Mouse (Mus musculus) embryonic facial prominence, embryonic 10.5 days (tissue): ENCODE data around the gene Josd2. TPM values are rescaled to one million over a fixed set of nuclear protein-coding genes. Genes with fewer than 3 reads are reported as not detected.

ENCODE experiments used
- DNase-seq: peaks from one replicate; pipeline ENCODE4 v3.0.0-alpha.2; 2017; ENCODE audit warnings: low spot score
- H3K27ac ChIP-seq: fragments of 300-500 bp; sonication (generic); replicated peaks from 2 replicates; pipeline ENCODE4 v1.5.1; 2016; ENCODE audit warnings: mild to moderate bottlenecking
- H3K27me3 ChIP-seq: fragments of 300-500 bp; sonication (generic); replicated peaks from 2 replicates; pipeline ENCODE4 v1.6.1; 2016; ENCODE audit warnings: low read depth, mild to moderate bottlenecking; ENCODE audit not compliant: poor library complexity, severe bottlenecking
- H3K36me3 ChIP-seq: fragments of 300-500 bp; sonication (generic); replicated peaks from 2 replicates; pipeline ENCODE4 v1.6.1; 2016; ENCODE audit warnings: mild to moderate bottlenecking, moderate library complexity
- H3K4me1 ChIP-seq: fragments of 300-500 bp; sonication (generic); 2 replicates; pipeline ENCODE4 v1.6.1; 2016
- H3K4me3 ChIP-seq: fragments of 300-500 bp; sonication (generic); 2 replicates; pipeline ENCODE4 v1.5.1; 2016; ENCODE audit warnings: mild to moderate bottlenecking, moderate library complexity
- H3K9me3 ChIP-seq: fragments of 300-500 bp; sonication (generic); 2 replicates; pipeline ENCODE4 v1.6.1; 2016; ENCODE audit warnings: mild to moderate bottlenecking
- WGBS: fragments of 180-500 bp; shearing (Covaris S2); methylation state at CpG from one replicate; pipeline ENCODE4 v1.1.7; 2016; 5-methylcytosine and 5-hydroxymethylcytosine counted together
- polyA plus RNA-seq: library from polyadenylated mRNA; unstranded; fragments of >200 nt; fragmentation: Nextera tagmentation; extraction: Ambion mirVana; gene quantifications from 2 replicates; pipeline ENCODE4 v1.2.1, GENCODE M21; 2016

Gene Josd2
- polyA plus RNA-seq, 1 experiment from 2014 or later: 80.3 TPM

DNA sequence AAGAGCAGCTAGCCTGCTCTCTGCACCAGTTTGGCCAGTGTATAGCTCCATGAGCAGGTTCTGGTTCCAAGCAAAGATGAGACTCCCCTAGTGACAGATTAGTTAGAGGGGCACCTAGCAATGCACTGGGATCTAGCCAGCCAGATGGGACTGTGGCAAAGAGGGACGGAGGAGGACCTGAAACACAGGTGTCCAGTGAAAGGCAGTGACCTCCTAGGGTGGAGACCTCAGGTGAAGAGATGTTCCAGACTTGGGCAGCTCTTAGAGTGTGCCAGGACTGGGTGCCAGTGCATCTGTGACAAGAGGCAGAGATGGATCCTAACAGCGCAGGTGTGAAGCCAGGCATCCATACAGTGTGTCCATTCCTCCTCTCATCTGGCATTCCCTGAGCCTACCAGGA is 28.1 kb upstream of the Josd2 start:
- H3K27me3 ChIP-seq: peaks cover 85% of the 10 kb centered on the region
- no peaks in the 10 kb centered on the region for H3K36me3 ChIP-seq
- H3K4me3 ChIP-seq: no peak overlapping the region
- no peak for DNase-seq
- H3K9me3 ChIP-seq: no peaks in the 10 kb centered on the region
- H3K27ac ChIP-seq: no peak overlapping the region
- 71% methylated on average over 2 of the region's 2 CpGs for WGBS
- peaks cover 30% of the 10 kb centered on the region for H3K4me1 ChIP-seq

DNA sequence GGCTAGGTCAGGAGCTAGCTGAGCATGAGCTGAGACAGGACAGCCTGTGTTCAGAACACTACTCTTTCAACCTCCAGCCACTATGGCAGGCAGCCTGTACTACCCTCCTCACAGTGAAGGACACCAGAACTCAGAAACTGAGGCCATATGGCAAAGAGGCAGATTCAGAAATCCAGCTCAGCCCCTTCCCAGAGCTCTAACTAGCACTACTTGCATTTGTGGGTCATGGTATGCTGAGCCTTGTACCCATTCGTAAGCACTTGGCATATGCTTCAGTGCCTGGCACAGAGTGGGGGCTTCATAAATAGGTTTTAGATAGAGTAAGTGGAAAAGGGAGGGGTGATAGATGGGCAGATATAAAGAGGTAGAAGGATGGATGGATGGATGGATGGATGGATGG is 27.3 kb upstream of the Josd2 start:
- peaks cover 88% of the 10 kb centered on the region for H3K27me3 ChIP-seq
- no peak overlapping the region for H3K4me3 ChIP-seq
- no peak overlapping the region for H3K27ac ChIP-seq
- H3K4me1 ChIP-seq: peaks cover 38% of the 10 kb centered on the region
- WGBS: 94% methylated on average over 1 of the region's 1 CpGs
- H3K36me3 ChIP-seq: peaks cover 8% of the 10 kb centered on the region; the same call in 1 of the 2 replicates
- H3K9me3 ChIP-seq: no peaks in the 10 kb centered on the region
- no peak for DNase-seq

DNA sequence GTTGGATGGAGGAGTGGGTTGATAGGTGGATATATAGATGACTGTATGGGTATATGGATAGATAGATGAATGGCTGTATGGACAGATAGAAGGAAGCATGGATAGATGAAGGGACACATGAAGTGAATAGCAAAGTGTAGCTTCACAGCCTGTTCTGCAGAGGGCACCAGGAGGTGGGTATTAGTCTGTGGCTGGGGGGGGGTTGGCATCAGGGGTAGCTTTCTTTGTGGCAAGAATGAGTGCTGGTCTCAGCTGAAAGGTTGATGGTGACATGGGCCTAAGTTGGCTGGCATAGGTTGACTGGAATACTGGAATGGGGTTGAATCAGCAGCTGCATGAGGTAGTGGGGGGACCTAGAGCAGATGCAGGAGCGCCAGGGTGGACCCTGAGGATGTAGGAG is 26.6 kb upstream of the Josd2 start:
- H3K36me3 ChIP-seq: peaks cover 15% of the 10 kb centered on the region; the same call in 1 of the 2 replicates
- H3K4me3 ChIP-seq: peak overlapping the region; percentile 58
- peaks cover 40% of the 10 kb centered on the region for H3K4me1 ChIP-seq
- H3K9me3 ChIP-seq: no peaks in the 10 kb centered on the region
- no peak for DNase-seq
- peaks cover 89% of the 10 kb centered on the region for H3K27me3 ChIP-seq
- 21% methylated on average over 1 of the region's 1 CpGs for WGBS
- H3K27ac ChIP-seq: peak overlapping the region; percentile 88; the same call in 1 of the 2 replicates

DNA sequence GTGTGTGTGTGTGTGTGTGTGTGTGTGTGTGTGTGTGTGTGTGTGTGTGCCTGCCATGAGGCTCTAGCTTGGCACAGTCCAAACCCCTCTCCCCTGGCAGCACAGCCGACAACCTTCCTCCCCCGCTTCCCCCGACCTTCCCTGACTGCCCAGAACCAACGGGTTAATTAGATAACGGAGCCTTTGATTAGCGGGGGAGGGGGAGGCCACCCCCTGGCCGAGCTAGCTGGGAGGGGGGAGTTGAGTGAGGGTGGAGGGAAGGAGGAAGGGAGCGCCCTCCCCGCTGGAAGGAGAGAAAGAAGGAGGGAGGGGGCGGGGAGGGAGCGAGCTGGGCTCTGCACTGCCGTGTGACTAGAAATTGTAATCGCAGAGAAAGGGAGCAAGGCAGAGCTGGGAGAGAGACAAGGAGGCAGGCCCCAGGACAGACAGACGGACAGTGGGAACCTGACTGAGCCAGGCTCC is 26.1 kb upstream of the Josd2 start:
- WGBS: 1% methylated on average over 14 of the region's 14 CpGs
- peak; percentile 57 for DNase-seq
- H3K27ac ChIP-seq: peak overlapping the region; percentile 88
- peak overlapping the region; percentile 58 for H3K4me3 ChIP-seq
- H3K9me3 ChIP-seq: no peaks in the 10 kb centered on the region
- peaks cover 17% of the 10 kb centered on the region; the same call in 1 of the 2 replicates for H3K36me3 ChIP-seq
- peaks cover 40% of the 10 kb centered on the region for H3K4me1 ChIP-seq
- H3K27me3 ChIP-seq: peaks cover 93% of the 10 kb centered on the region

DNA sequence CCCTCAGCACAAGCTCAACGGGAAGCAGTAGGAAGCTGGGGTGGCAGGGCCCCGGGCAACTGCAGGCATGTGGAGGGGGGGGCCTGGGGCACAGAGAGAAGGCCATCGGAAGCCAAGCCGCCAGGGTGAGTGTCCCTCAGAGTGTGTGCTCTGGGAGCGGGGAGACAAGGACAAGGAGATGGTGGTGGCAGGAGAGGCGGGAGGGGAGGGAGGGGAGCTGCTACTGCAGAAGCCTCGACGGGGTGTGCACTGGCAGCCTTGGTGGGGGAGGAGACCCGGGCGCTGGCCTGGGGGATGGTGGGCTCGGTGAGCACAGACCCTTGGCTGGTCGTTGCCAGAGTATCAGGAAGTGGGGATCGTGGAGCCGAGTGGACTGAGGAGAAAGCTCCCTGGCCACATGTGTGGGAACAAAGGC is 25.4 kb upstream of the Josd2 start:
- H3K4me1 ChIP-seq: peaks cover 40% of the 10 kb centered on the region
- H3K27me3 ChIP-seq: peaks cover 95% of the 10 kb centered on the region
- peak overlapping the region; percentile 58 for H3K4me3 ChIP-seq
- peak; percentile 65 for DNase-seq
- H3K27ac ChIP-seq: peak overlapping the region; percentile 88
- H3K36me3 ChIP-seq: peaks cover 17% of the 10 kb centered on the region; the same call in 1 of the 2 replicates
- H3K9me3 ChIP-seq: no peaks in the 10 kb centered on the region
- WGBS: 2% methylated on average over 14 of the region's 14 CpGs

DNA sequence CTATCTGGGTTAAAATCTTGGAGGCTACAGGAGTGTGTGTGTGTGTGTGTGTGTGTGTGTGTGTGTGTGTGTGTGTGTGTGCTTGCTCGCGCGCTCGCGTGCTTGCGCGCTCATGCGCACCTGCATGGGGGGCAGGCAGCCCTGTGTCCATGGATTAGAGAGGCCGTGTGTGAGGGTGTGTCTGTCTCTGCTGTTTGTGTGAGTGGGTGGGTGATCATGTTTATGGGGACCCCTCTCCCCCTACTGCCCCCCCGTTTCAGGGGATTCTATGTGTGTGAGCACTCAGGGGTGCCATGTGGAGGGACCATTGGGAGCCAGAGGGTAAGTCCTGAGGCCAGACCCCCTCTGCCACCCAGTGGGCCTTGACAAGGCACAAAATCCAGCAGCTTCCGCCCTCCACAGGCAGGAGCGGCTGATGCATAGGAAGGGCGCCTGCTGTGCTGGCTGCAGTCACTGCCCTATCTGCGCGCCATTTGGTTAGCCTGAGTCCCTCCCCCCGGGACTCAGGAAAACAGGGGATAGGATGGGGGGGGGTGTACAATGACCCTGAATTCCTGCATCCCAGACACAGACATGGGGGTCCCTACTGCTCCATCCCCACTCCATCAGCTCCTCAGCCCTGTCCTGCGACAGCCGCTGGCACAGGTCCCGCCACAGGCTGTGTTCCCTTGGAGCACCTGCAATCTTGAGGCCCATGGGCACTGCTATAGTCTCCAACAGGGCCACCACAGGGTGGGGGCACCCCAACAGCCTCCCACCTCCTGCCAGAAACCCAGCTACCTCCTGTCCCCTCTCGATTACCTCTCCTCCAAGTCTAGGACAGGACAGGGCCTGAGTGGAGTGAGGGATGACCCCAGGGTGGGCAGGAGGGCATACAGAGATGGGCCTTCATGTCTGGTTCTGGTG is 24.3 kb upstream of the Josd2 start:
- peaks cover 91% of the 10 kb centered on the region for H3K27me3 ChIP-seq
- peaks cover 40% of the 10 kb centered on the region for H3K4me1 ChIP-seq
- 7% methylated on average over 20 of the region's 20 CpGs for WGBS
- H3K27ac ChIP-seq: peak overlapping the region; percentile 88
- H3K4me3 ChIP-seq: peak overlapping the region; percentile 58
- H3K36me3 ChIP-seq: peaks cover 17% of the 10 kb centered on the region; the same call in 1 of the 2 replicates
- peak; percentile 47 for DNase-seq
- H3K9me3 ChIP-seq: no peaks in the 10 kb centered on the region

DNA sequence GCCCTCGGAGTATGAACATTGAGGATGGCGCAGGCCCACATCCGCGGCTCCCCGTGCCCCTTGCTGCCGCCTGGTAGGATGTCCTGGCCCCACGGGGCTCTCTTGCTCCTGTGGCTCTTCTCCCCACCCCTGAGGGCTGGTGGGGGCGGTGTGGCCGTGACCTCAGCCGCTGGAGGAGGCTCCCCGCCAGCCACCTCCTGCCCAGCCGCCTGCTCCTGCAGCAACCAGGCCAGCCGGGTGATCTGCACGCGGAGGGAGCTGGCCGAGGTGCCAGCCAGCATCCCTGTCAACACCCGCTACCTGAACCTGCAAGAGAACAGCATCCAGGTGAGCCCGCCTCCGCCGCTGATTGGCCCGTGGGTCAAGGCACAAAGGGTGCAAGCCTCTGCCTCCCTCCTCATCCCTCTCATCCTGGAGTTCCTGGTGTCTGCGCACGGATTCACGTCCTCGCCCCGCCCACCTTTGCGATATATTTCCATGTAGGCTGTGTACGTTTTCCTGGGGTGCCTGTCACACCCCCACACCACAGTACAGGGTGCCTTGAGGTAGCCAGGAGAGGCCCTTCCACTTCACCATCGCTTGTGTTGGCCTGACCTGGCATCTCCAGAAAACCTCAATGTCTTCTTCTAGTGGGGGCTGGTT is 22.8 kb upstream of the Josd2 start:
- H3K4me3 ChIP-seq: peak overlapping the region; percentile 29; the same call in 1 of the 2 replicates
- no peak for DNase-seq

DNA sequence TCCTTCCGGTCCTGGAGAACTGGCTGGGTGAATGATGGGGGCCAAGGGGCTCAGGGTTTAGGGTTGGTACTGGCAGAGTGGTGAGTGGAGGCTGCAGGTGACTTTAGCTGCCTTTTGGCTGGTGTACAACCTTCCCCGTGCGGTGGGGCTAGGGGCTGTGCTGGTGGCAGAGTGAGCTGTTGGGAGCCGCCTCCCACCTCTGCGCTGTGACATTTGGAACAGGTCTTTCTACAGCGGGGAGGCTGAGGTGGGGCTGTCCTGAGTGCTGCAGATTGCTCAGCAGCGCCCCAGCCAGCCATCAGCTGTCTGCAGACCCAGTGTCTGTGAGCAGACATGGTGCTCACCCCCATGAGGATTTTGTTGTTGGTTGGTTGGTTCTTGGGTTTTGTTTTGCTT is 22.3 kb upstream of the Josd2 start:
- Histone ChIP-seq H3K27me3 (peaks cover 75% of the 10 kb centered on the region), H3K27ac (no peak overlapping the region), H3K9me3 (no peaks in the 10 kb centered on the region), H3K4me3 (no peak overlapping the region), H3K4me1 (peaks cover 40% of the 10 kb centered on the region), H3K36me3 (peaks cover 17% of the 10 kb centered on the region; the same call in 1 of the 2 replicates)
- no peak for DNase-seq
- WGBS: 27% methylated on average over 7 of the region's 7 CpGs

More for the DNA sequence above, 22.8 kb upstream of the Josd2 start:
- H3K9me3 ChIP-seq: no peaks in the 10 kb centered on the region
- H3K4me1 ChIP-seq: peaks cover 40% of the 10 kb centered on the region
- no peak overlapping the region for H3K27ac ChIP-seq
- peaks cover 80% of the 10 kb centered on the region for H3K27me3 ChIP-seq
- WGBS: 23% methylated on average over 29 of the region's 29 CpGs
- peaks cover 17% of the 10 kb centered on the region; the same call in 1 of the 2 replicates for H3K36me3 ChIP-seq

DNA sequence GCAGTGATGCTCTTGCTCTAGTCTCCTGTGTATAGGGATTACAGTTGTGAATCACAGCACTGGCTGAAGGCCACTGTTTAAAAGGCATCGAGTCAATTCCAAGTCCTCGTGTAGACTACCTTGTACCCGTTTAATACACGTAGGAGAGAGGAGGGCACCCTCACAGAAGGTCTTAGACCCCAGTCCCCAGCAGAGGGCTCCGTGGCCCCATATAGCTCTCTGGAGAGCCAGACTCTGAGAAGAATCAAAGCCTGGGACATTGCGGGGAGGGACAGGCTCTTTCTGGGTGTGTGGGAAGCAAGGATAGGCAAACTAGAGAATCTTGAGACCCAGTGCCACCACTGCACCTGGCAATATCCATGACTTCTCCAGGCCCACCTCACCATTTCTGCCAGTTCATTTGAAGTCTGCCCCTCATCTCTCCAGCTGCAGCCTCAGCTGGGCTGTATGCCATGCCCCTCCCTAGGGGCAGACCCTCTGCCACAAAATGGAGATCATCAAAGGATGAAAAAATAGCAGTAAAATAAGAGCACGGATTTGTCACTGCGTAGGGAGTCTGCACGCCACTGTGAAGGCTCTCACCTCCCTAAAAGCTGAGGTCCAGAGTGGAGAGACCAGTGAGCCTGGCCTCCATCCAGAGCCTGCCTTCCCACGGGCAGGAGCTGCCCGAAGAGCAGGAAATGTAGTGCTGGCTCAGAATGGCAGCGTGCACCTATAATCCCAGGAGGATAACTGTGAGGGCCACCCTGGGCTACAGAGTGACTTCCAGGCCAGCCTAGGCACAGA is 21.5 kb upstream of the Josd2 start:
- peaks cover 17% of the 10 kb centered on the region; the same call in 1 of the 2 replicates for H3K36me3 ChIP-seq

DNA sequence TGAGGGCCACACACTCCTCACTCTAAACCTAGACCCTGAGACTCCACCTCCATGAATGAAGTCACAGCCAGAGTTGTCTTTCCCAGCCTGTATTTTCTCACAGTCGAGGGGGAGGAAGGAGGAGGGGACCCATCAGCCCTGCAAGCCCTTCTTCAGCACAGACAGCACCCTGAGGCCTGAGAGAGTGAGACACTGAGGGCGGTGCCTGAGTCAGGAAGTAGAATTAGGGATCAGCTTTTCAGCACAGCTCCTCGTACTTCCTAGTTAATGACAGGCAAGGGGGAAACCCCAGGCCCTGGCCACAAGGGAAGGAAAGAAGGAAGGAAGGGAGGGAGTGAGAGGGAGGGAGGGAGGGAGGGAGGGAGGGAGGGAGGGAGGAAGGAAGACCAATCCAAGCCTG is 14.5 kb upstream of the Josd2 start:
- peaks cover 17% of the 10 kb centered on the region for H3K36me3 ChIP-seq

More for the DNA sequence above, 21.5 kb upstream of the Josd2 start:
- no peaks in the 10 kb centered on the region for H3K9me3 ChIP-seq
- 56% methylated on average over 12 of the region's 12 CpGs for WGBS
- peaks cover 38% of the 10 kb centered on the region for H3K4me1 ChIP-seq
- H3K27me3 ChIP-seq: peaks cover 68% of the 10 kb centered on the region
- DNase-seq: no peak
- H3K4me3 ChIP-seq: no peak overlapping the region
- no peak overlapping the region for H3K27ac ChIP-seq

DNA sequence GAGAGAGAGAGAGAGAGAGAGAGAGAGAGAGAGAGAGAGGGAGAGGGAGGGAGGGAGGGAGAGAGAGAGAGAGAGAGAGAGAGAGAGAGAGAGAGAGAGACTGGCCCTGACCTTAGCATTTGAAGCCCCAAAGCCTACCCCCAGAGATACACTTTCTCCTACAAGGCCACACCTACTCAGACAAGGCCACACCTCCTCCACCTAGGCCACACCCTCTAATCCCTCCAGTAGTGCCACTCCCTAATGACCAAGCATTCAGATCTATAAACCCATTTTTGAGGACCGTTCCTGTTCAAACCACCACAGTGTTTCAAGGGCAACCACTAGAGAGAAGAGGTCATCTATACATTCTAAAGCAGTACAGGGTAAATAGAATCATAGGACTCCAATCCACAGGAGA is 11.5 kb upstream of the Josd2 start:
- Histone ChIP-seq H3K4me1 (0 out of 2 replicates have a peak, but pooled peaks cover 5% of the 10 kb centered on the region), H3K9me3 (no peaks in the 10 kb centered on the region), H3K36me3 (peaks cover 25% of the 10 kb centered on the region), H3K27ac (no peak overlapping the region), H3K4me3 (no peak overlapping the region), H3K27me3 (peaks cover 32% of the 10 kb centered on the region)
- WGBS: 89% methylated on average over 1 of the region's 1 CpGs
- no peak for DNase-seq

More for the DNA sequence above, 14.5 kb upstream of the Josd2 start:
- Histone ChIP-seq H3K4me3 (no peak overlapping the region), H3K4me1 (0 out of 2 replicates have a peak, but pooled peaks cover 5% of the 10 kb centered on the region), H3K27ac (no peak overlapping the region), H3K27me3 (0 out of 2 replicates have a peak, but pooled peaks cover 8% of the 10 kb centered on the region), H3K9me3 (no peaks in the 10 kb centered on the region)
- WGBS: 19% methylated on average over 3 of the region's 3 CpGs
- no peak for DNase-seq

DNA sequence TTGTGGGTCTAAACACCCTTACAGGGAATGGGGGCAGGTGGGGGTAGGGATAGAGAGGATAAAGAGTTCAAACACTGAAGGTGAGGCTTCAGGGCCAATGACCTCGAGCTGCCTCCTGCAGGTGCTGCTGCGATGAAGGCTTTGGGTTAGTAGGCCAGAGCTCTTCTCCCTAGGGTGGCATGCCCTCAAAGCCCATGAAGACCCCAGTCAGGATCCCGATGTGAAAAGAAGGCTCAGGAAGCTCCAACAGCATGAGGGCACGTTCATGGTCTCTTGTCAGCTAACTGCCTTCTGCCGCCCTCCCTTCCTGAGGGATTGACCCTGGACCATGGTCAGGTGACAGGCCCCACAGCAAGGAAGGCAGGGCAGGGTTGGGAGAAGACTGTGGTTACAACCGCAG is 7.7 kb upstream of the Josd2 start:
- Histone ChIP-seq H3K4me3 (no peak overlapping the region), H3K36me3 (peaks cover 46% of the 10 kb centered on the region), H3K27me3 (peaks cover 70% of the 10 kb centered on the region), H3K9me3 (no peaks in the 10 kb centered on the region), H3K27ac (no peak overlapping the region), H3K4me1 (peaks cover 23% of the 10 kb centered on the region)
- DNase-seq: no peak
- WGBS: 81% methylated on average over 6 of the region's 6 CpGs
